Mouse (Mus musculus): Measurements from ENCODE around the gene Gm5426.
"Not testable (repeated sequence)": the region's sequence is repeated elsewhere in the genome, so short reads cannot be mapped to it uniquely, and the experiment has no call there.

DNA sequence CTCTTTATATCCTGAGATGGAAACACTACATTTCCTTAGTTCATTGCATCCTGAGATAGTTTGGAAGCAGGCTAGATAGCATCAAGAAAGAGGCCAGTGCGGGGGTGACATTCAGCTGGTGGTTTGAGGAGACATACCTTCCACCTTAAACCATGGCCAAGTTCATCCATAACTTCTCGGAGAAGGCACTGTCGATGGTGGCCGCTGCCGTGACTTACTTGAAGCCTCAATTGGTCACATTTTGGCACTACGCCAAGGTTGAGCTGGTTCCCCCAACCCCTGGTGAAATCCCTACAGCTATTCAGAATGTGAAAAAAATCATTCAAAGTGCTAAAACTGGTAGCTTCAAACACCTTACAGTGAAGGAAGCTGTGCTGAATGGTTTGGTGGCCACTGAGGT lies at the start of gene Gm5426:
- TF ChIP-seq CTCF, POLR2A (IDR thresholded peaks at IDR 0.05; ENCODE audit: insufficient read depth, low read depth, low read length): not testable (repeated sequence)
